Mouse (Mus musculus): Measurements from ENCODE around the gene Psmb7. TPM values are rescaled to one million over a fixed set of nuclear protein-coding genes. Genes with fewer than 3 reads are reported as not detected.

Gene Psmb7
- polyA plus RNA-seq, 1 experiment from 2014 or later: 213 TPM

- Histone ChIP-seq H3K4me3 (no peak overlapping the region), H3K27me3 (replicated peaks) (no peaks in the 10 kb centered on the region), H3K9me3 (no peaks in the 10 kb centered on the region), H3K4me2 (no peak overlapping the region), H3K27ac (replicated peaks) (no peak overlapping the region), H3K9ac (no peak overlapping the region), H3K36me3 (peaks cover 88% of the 10 kb centered on the region), H3K4me1 (peaks cover 5% of the 10 kb centered on the region)
- 73% methylated on average over 4 of the region's 4 CpGs for WGBS
- ATAC-seq (ENCODE audit: extremely low read depth, insufficient number of reproducible peaks, low FRiP score, low TSS enrichment): no peak
Measured at GRCm38 (mm10) chr2:38637716-38638267, 6.1 kb downstream of the Psmb7 start.

GRCm38 (mm10) chr2:38630574-38630973 lies 13.3 kb downstream of the Psmb7 start:
- Histone ChIP-seq H3K4me1 (no peaks in the 10 kb centered on the region), H3K27ac (replicated peaks) (no peak overlapping the region), H3K9ac (no peak overlapping the region), H3K36me3 (peaks cover 96% of the 10 kb centered on the region), H3K9me3 (no peaks in the 10 kb centered on the region), H3K4me2 (no peak overlapping the region), H3K4me3 (no peak overlapping the region), H3K27me3 (replicated peaks) (no peaks in the 10 kb centered on the region)
- ATAC-seq (ENCODE audit: extremely low read depth, insufficient number of reproducible peaks, low FRiP score, low TSS enrichment): no peak
- WGBS: 83% methylated on average over 2 of the region's 2 CpGs

- 88% methylated on average over 3 of the region's 3 CpGs for WGBS
- ATAC-seq (ENCODE audit: extremely low read depth, insufficient number of reproducible peaks, low FRiP score, low TSS enrichment): no peak
- Histone ChIP-seq H3K4me1 (0 out of 2 replicates have a peak, but pooled peaks cover 2% of the 10 kb centered on the region), H3K9ac (no peak overlapping the region), H3K27ac (replicated peaks) (no peak overlapping the region), H3K36me3 (peaks cover 91% of the 10 kb centered on the region), H3K27me3 (replicated peaks) (no peaks in the 10 kb centered on the region), H3K4me2 (no peak overlapping the region), H3K9me3 (no peaks in the 10 kb centered on the region), H3K4me3 (no peak overlapping the region)
Measured at GRCm38 (mm10) chr2:38629451-38629850, 14.4 kb downstream of the Psmb7 start.

- no peak overlapping the region for H3K9ac ChIP-seq
- ATAC-seq (ENCODE audit: extremely low read depth, insufficient number of reproducible peaks, low FRiP score, low TSS enrichment): no peak
- H3K4me3 ChIP-seq: no peak overlapping the region
- 84% methylated on average over 4 of the region's 4 CpGs for WGBS
- H3K4me1 ChIP-seq: 0 out of 2 replicates have a peak, but pooled peaks cover 5% of the 10 kb centered on the region
- no peaks in the 10 kb centered on the region for H3K9me3 ChIP-seq
- H3K27ac ChIP-seq (replicated peaks): no peak overlapping the region
- H3K27me3 ChIP-seq (replicated peaks): no peaks in the 10 kb centered on the region
- peaks cover 85% of the 10 kb centered on the region for H3K36me3 ChIP-seq
- no peak overlapping the region for H3K4me2 ChIP-seq
Measured at GRCm38 (mm10) chr2:38628801-38629200, 15.1 kb downstream of the Psmb7 start.

- WGBS: 87% methylated on average over 8 of the region's 8 CpGs
- Histone ChIP-seq H3K4me3 (no peak overlapping the region), H3K9me3 (no peaks in the 10 kb centered on the region), H3K4me2 (no peak overlapping the region), H3K27ac (replicated peaks) (no peak overlapping the region), H3K4me1 (0 out of 2 replicates have a peak, but pooled peaks cover 5% of the 10 kb centered on the region), H3K36me3 (peaks cover 61% of the 10 kb centered on the region), H3K9ac (no peak overlapping the region), H3K27me3 (replicated peaks) (no peaks in the 10 kb centered on the region)
- ATAC-seq (ENCODE audit: extremely low read depth, insufficient number of reproducible peaks, low FRiP score, low TSS enrichment): no peak
Measured at GRCm38 (mm10) chr2:38623821-38624590, 19.9 kb downstream of the Psmb7 start.

- no peak overlapping the region for H3K27ac ChIP-seq (replicated peaks)
- no peak overlapping the region for H3K9ac ChIP-seq
- 85% methylated on average over 3 of the region's 3 CpGs for WGBS
- H3K4me2 ChIP-seq: no peak overlapping the region
- no peaks in the 10 kb centered on the region for H3K27me3 ChIP-seq (replicated peaks)
- H3K4me3 ChIP-seq: no peak overlapping the region
- peaks cover 60% of the 10 kb centered on the region for H3K36me3 ChIP-seq
- 0 out of 2 replicates have a peak, but pooled peaks cover 5% of the 10 kb centered on the region for H3K4me1 ChIP-seq
- H3K9me3 ChIP-seq: no peaks in the 10 kb centered on the region
- no peak for ATAC-seq (ENCODE audit: extremely low read depth, insufficient number of reproducible peaks, low FRiP score, low TSS enrichment)
Measured at GRCm38 (mm10) chr2:38623411-38623810, 20.5 kb downstream of the Psmb7 start.

- Histone ChIP-seq H3K36me3 (peaks cover 59% of the 10 kb centered on the region), H3K4me2 (no peak overlapping the region), H3K9me3 (no peaks in the 10 kb centered on the region), H3K4me1 (peaks cover 16% of the 10 kb centered on the region), H3K9ac (no peak overlapping the region), H3K4me3 (no peak overlapping the region), H3K27me3 (replicated peaks) (no peaks in the 10 kb centered on the region), H3K27ac (replicated peaks) (no peak overlapping the region)
- no peak for ATAC-seq (ENCODE audit: extremely low read depth, insufficient number of reproducible peaks, low FRiP score, low TSS enrichment)
- 75% methylated on average over 6 of the region's 6 CpGs for WGBS
Measured at GRCm38 (mm10) chr2:38621610-38622021, 22.3 kb downstream of the Psmb7 start.

GRCm38 (mm10) chr2:38621076-38621475 lies 22.8 kb downstream of the Psmb7 start:
- WGBS: 85% methylated on average over 4 of the region's 4 CpGs
- no peak overlapping the region for H3K4me3 ChIP-seq
- no peak overlapping the region for H3K27ac ChIP-seq (replicated peaks)
- no peaks in the 10 kb centered on the region for H3K27me3 ChIP-seq (replicated peaks)
- no peak overlapping the region for H3K4me2 ChIP-seq
- peaks cover 54% of the 10 kb centered on the region for H3K36me3 ChIP-seq
- no peaks in the 10 kb centered on the region for H3K9me3 ChIP-seq
- H3K4me1 ChIP-seq: peaks cover 21% of the 10 kb centered on the region
- no peak for ATAC-seq (ENCODE audit: extremely low read depth, insufficient number of reproducible peaks, low FRiP score, low TSS enrichment)
- no peak overlapping the region for H3K9ac ChIP-seq

- H3K4me3 ChIP-seq: no peak overlapping the region
Measured at GRCm38 (mm10) chr2:38619777-38620176, 24.1 kb downstream of the Psmb7 start.

GRCm38 (mm10) chr2:38616956-38617872 lies 26.7 kb downstream of the Psmb7 start:
- no peak overlapping the region for H3K27ac ChIP-seq (replicated peaks)
- no peak for ATAC-seq (ENCODE audit: extremely low read depth, insufficient number of reproducible peaks, low FRiP score, low TSS enrichment)
- no peaks in the 10 kb centered on the region for H3K27me3 ChIP-seq (replicated peaks)
- H3K4me3 ChIP-seq: no peak overlapping the region
- no peak overlapping the region for H3K9ac ChIP-seq
- 83% methylated on average over 5 of the region's 5 CpGs for WGBS
- H3K4me1 ChIP-seq: peaks cover 47% of the 10 kb centered on the region
- H3K9me3 ChIP-seq: no peaks in the 10 kb centered on the region
- peaks cover 53% of the 10 kb centered on the region for H3K36me3 ChIP-seq
- H3K4me2 ChIP-seq: no peak overlapping the region

More at GRCm38 (mm10) chr2:38619777-38620176, 24.1 kb downstream of the Psmb7 start:
- Histone ChIP-seq H3K27me3 (replicated peaks) (no peaks in the 10 kb centered on the region), H3K27ac (replicated peaks) (no peak overlapping the region), H3K9me3 (no peaks in the 10 kb centered on the region), H3K36me3 (peaks cover 42% of the 10 kb centered on the region), H3K4me1 (peaks cover 34% of the 10 kb centered on the region), H3K9ac (no peak overlapping the region), H3K4me2 (no peak overlapping the region)
- 89% methylated on average over 4 of the region's 4 CpGs for WGBS
- ATAC-seq (ENCODE audit: extremely low read depth, insufficient number of reproducible peaks, low FRiP score, low TSS enrichment): no peak

- no peak for ATAC-seq (ENCODE audit: extremely low read depth, insufficient number of reproducible peaks, low FRiP score, low TSS enrichment)
- WGBS: 57% methylated on average over 4 of the region's 4 CpGs
- no peak overlapping the region for H3K4me3 ChIP-seq
Measured at GRCm38 (mm10) chr2:38616072-38616471, 27.8 kb downstream of the Psmb7 start.

More at GRCm38 (mm10) chr2:38616072-38616471, 27.8 kb downstream of the Psmb7 start:
- Histone ChIP-seq H3K9ac (no peak overlapping the region), H3K36me3 (peaks cover 48% of the 10 kb centered on the region), H3K4me1 (peaks cover 47% of the 10 kb centered on the region), H3K9me3 (no peaks in the 10 kb centered on the region), H3K27ac (replicated peaks) (no peak overlapping the region), H3K27me3 (replicated peaks) (no peaks in the 10 kb centered on the region), H3K4me2 (no peak overlapping the region)
